Mouse (Mus musculus) hindbrain, embryonic 15.5 days (tissue): ENCODE data around the gene Gpr135. TPM values are rescaled to one million over a fixed set of nuclear protein-coding genes. Genes with fewer than 3 reads are reported as not detected.
"Not testable (repeated sequence)": the region's sequence is repeated elsewhere in the genome, so short reads cannot be mapped to it uniquely, and the experiment has no call there.

Source experiments
- ATAC-seq: fragments of 200-750 bp; cut with Nextera tagmentation; 2 replicates; pipeline ENCODE4 v1.8.0; 2017; ENCODE audit warnings: low read depth, moderate number of reproducible peaks, moderate TSS enrichment; ENCODE audit not compliant: low FRiP score
- H3K27ac ChIP-seq: fragments of 300-500 bp; sonication (generic); replicated peaks from 2 replicates; pipeline ENCODE4 v1.5.1; 2015; ENCODE audit warnings: mild to moderate bottlenecking, inconsistent platforms
- H3K27me3 ChIP-seq: fragments of 300-500 bp; sonication (generic); 2 replicates; pipeline ENCODE4 v1.6.1; 2015; ENCODE audit warnings: control low read depth, inconsistent platforms
- H3K36me3 ChIP-seq: fragments of 300-500 bp; sonication (generic); 2 replicates; pipeline ENCODE4 v1.6.1; 2015; ENCODE audit warnings: control low read depth, inconsistent platforms
- H3K4me1 ChIP-seq: fragments of 300-500 bp; sonication (generic); replicated peaks from 2 replicates; pipeline ENCODE4 v1.6.1; 2015; ENCODE audit warnings: control low read depth, inconsistent platforms
- H3K4me2 ChIP-seq: fragments of 300-500 bp; sonication (generic); 2 replicates; pipeline ENCODE4 v1.6.1; 2015; ENCODE audit warnings: moderate library complexity, mild to moderate bottlenecking, inconsistent platforms
- H3K4me3 ChIP-seq: fragments of 300-500 bp; sonication (generic); 2 replicates; pipeline ENCODE4 v1.5.1; 2015; ENCODE audit warnings: mild to moderate bottlenecking, inconsistent platforms
- H3K9ac ChIP-seq: fragments of 300-500 bp; sonication (generic); 2 replicates; pipeline ENCODE4 v1.6.1; 2015; ENCODE audit warnings: inconsistent platforms
- H3K9me3 ChIP-seq: fragments of 300-500 bp; sonication (generic); 2 replicates; pipeline ENCODE4 v1.6.1; 2016; ENCODE audit warnings: control low read depth, inconsistent platforms
- WGBS: fragments of 180-500 bp; shearing (Covaris S2); methylation state at CpG from one replicate; pipeline ENCODE4 v1.1.7; 2015; 5-methylcytosine and 5-hydroxymethylcytosine counted together
- polyA plus RNA-seq: library from polyadenylated mRNA; unstranded; fragments of >200 nt; fragmentation: Nextera tagmentation; extraction: Ambion mirVana; gene quantifications from 2 replicates; pipeline ENCODE4 v1.2.1, GENCODE M21; 2015

Gene Gpr135
- polyA plus RNA-seq, 1 experiment from 2014 or later: 8.4 TPM

- H3K9me3 ChIP-seq, H3K36me3 ChIP-seq, H3K9ac ChIP-seq, ATAC-seq, H3K27me3 ChIP-seq, H3K4me3 ChIP-seq, H3K4me1 ChIP-seq, H3K4me2 ChIP-seq, H3K27ac ChIP-seq: not testable (repeated sequence)
- 90% methylated on average over 5 of the region's 5 CpGs for WGBS
Observed at GRCm38 (mm10) chr12:72050156-72050555, 20.8 kb downstream of the Gpr135 start.

DNA sequence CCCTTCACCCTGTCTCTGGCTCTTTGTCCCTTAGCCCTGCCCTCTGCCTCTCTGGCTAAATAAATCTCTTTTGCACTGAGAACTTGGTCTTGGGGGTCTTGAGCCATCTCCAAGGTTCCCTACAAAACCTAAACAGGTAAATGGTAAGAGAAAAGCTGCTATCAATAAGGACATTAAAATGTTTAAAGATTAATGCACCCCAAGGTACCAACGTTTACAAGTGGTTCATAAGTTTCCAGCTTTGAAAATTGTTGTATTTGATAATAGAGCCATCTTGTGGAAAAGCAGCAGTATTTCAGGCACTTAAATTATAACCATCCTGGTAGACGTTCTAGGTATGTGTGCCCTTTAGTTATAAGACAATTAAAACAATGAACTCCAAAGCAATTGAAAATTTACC lies 23.4 kb downstream of the Gpr135 start:
- Histone ChIP-seq H3K27ac (no peak overlapping the region), H3K4me3 (no peak overlapping the region), H3K9ac (no peak overlapping the region), H3K4me2 (no peak overlapping the region), H3K27me3 (no peaks in the 10 kb centered on the region), H3K4me1 (no peaks in the 10 kb centered on the region), H3K9me3 (peaks cover 5% of the 10 kb centered on the region; the same call in 1 of the 2 replicates), H3K36me3 (no peaks in the 10 kb centered on the region)
- ATAC-seq: no peak
- WGBS: 6% methylated on average over 2 of the region's 2 CpGs

- Histone ChIP-seq H3K9me3 (peaks cover 3% of the 10 kb centered on the region; the same call in 1 of the 2 replicates), H3K9ac (no peak overlapping the region), H3K36me3 (no peaks in the 10 kb centered on the region), H3K4me1 (no peaks in the 10 kb centered on the region), H3K27ac (no peak overlapping the region), H3K4me2 (no peak overlapping the region), H3K4me3 (no peak overlapping the region), H3K27me3 (no peaks in the 10 kb centered on the region)
- 94% methylated on average over 3 of the region's 3 CpGs for WGBS
- ATAC-seq: no peak
Observed at GRCm38 (mm10) chr12:72041238-72041637, 29.7 kb downstream of the Gpr135 start.

DNA sequence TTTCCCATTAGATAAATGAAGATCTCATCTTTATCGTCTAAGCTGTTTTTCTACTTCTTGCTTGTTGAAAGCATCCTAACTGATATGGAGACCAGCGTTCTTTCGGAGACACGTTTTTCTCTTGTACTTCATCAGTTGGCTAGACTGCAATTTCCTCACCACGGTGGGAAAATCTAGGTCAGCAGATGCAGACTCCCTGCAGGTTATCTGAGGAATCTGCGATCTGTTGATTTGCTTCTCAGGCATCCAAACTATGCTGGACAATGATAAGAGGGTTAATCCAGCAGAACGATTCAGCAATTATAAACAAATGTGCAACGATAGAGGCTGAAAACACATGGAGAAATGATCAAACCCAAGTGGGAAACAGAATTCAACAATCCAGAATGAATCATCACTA lies 31.4 kb downstream of the Gpr135 start:
- no peaks in the 10 kb centered on the region for H3K36me3 ChIP-seq
- no peak overlapping the region for H3K9ac ChIP-seq
- H3K9me3 ChIP-seq: peaks cover 3% of the 10 kb centered on the region; the same call in 1 of the 2 replicates
- 75% methylated on average over 8 of the region's 8 CpGs for WGBS
- H3K4me1 ChIP-seq: no peaks in the 10 kb centered on the region
- no peak overlapping the region for H3K4me3 ChIP-seq
- H3K27me3 ChIP-seq: no peaks in the 10 kb centered on the region
- ATAC-seq: no peak
- no peak overlapping the region for H3K27ac ChIP-seq
- H3K4me2 ChIP-seq: no peak overlapping the region

DNA sequence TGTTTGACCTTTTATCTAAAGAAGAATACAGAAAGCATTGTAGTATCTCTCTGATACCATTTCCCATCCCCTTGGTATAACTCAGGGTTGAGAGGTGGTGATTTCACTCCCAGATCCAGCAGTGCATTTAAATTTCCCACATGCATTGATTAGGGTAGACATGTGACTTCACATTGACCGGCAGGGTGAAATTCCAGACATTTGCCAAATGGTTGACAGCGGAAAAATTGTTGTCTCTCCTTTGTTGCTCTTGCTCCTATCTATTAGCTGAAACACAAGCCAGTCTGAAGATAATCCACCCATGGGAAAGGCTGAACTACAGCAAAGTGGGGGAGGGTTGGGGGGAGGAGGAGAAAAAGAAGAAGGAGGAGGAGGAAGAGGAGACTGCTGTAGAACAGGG lies 32.1 kb downstream of the Gpr135 start:
- H3K9me3 ChIP-seq: peaks cover 3% of the 10 kb centered on the region; the same call in 1 of the 2 replicates
- no peak overlapping the region for H3K4me2 ChIP-seq
- H3K36me3 ChIP-seq: no peaks in the 10 kb centered on the region
- WGBS: 52% methylated on average over 2 of the region's 2 CpGs
- no peak overlapping the region for H3K27ac ChIP-seq
- no peaks in the 10 kb centered on the region for H3K27me3 ChIP-seq
- H3K4me1 ChIP-seq: no peaks in the 10 kb centered on the region
- H3K9ac ChIP-seq: no peak overlapping the region
- no peak overlapping the region for H3K4me3 ChIP-seq
- no peak for ATAC-seq

GRCm38 (mm10) chr12:72037049-72037448 lies 33.9 kb downstream of the Gpr135 start:
- Histone ChIP-seq H3K36me3 (no peaks in the 10 kb centered on the region), H3K4me2 (no peak overlapping the region), H3K27ac (no peak overlapping the region), H3K4me1 (no peaks in the 10 kb centered on the region), H3K27me3 (no peaks in the 10 kb centered on the region), H3K9ac (no peak overlapping the region), H3K9me3 (peaks cover 3% of the 10 kb centered on the region; the same call in 1 of the 2 replicates), H3K4me3 (no peak overlapping the region)
- ATAC-seq: no peak
- WGBS: 97% methylated on average over 6 of the region's 6 CpGs

- H3K4me1 ChIP-seq: no peaks in the 10 kb centered on the region
Observed at GRCm38 (mm10) chr12:72036097-72036661, 34.7 kb downstream of the Gpr135 start.

DNA sequence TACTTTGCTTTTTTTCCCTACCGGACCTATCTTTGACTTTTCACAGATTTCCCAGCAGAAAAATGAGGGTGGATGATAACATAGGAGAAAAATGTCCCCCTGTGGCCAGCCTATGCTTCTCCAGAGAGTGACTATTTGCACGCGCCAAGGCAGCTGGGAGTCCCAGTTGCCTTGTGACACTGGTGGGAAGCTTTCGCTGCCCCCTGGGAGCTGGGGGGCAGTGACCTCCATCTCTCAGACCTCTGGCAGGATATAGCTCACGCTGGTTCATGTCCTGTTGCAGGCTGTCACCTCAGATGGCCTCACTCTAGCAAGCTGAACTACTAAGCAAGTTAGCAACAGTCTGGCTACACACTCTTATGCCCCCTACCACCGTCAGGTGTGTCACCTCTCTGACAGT lies 39.1 kb downstream of the Gpr135 start:
- 83% methylated on average over 6 of the region's 6 CpGs for WGBS
- Histone ChIP-seq H3K9ac (no peak overlapping the region), H3K27ac (no peak overlapping the region), H3K27me3 (no peaks in the 10 kb centered on the region), H3K36me3 (no peaks in the 10 kb centered on the region), H3K4me3 (no peak overlapping the region), H3K4me1 (no peaks in the 10 kb centered on the region), H3K4me2 (no peak overlapping the region), H3K9me3 (no peaks in the 10 kb centered on the region)
- no peak for ATAC-seq

More at GRCm38 (mm10) chr12:72036097-72036661, 34.7 kb downstream of the Gpr135 start:
- no peaks in the 10 kb centered on the region for H3K27me3 ChIP-seq
- no peak overlapping the region for H3K4me2 ChIP-seq
- H3K36me3 ChIP-seq: no peaks in the 10 kb centered on the region
- WGBS: 77% methylated on average over 9 of the region's 9 CpGs
- no peak overlapping the region for H3K4me3 ChIP-seq
- ATAC-seq: no peak
- H3K9ac ChIP-seq: no peak overlapping the region
- peaks cover 3% of the 10 kb centered on the region; the same call in 1 of the 2 replicates for H3K9me3 ChIP-seq
- H3K27ac ChIP-seq: no peak overlapping the region

- no peaks in the 10 kb centered on the region for H3K36me3 ChIP-seq
- H3K9ac ChIP-seq: no peak overlapping the region
- no peaks in the 10 kb centered on the region for H3K27me3 ChIP-seq
- H3K9me3 ChIP-seq: no peaks in the 10 kb centered on the region
- ATAC-seq: no peak
- no peaks in the 10 kb centered on the region for H3K4me1 ChIP-seq
- H3K4me3 ChIP-seq: no peak overlapping the region
- no peak overlapping the region for H3K4me2 ChIP-seq
- WGBS: 85% methylated on average over 5 of the region's 5 CpGs
- no peak overlapping the region for H3K27ac ChIP-seq
Observed at GRCm38 (mm10) chr12:72031171-72031570, 39.8 kb downstream of the Gpr135 start.

DNA sequence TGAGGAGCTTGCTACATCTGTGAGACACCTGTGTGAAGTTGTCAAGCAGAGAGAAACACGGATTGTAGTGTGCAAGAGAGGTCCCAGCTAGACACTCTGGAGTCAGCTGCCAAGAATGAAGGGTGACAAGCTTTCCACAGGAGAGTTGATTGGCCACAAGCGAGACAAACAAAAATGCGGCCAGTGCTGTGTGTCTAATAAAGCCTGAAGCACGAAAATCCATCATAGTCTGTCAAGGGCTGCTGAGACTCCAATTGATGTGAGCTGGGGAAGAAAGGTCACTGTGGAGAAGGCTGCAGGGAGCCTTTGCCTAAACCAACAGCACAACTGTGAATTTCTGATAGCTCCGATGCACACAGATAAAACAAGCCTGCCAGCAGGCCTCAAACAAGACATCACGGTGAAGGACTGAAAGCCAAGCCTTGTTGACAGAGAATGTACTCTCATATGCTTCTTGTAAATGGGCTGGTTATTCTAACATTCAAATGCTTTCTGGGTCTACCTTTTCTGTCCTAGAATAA lies 45.6 kb downstream of the Gpr135 start:
- H3K4me3 ChIP-seq: no peak overlapping the region
- peak; percentile 38; the same call in 1 of the 2 replicates for ATAC-seq
- H3K9me3 ChIP-seq: no peaks in the 10 kb centered on the region
- H3K9ac ChIP-seq: no peak overlapping the region
- H3K27ac ChIP-seq: no peak overlapping the region
- H3K4me2 ChIP-seq: no peak overlapping the region
- no peaks in the 10 kb centered on the region for H3K27me3 ChIP-seq
- H3K36me3 ChIP-seq: no peaks in the 10 kb centered on the region
- H3K4me1 ChIP-seq: 0 out of 2 replicates have a peak, but pooled peaks cover 4% of the 10 kb centered on the region
- 10% methylated on average over 6 of the region's 6 CpGs for WGBS

DNA sequence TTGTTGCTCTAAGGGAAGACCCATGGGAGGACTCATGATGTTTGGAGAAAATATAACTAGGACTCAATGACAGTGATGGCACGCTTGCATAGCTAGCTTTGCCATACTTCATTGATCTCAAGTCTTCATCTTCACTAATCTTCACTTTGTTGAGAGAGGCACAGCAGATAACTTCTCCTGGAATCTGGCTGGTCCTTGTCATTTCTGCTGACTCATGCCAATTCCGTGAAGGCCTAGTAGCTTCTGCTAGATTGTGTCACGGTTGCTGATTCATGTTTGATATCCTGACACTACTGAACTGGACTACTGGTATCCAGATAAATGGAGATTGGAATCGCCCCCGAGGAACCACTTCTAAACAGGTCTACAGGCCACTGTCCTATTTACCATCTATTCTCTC lies 47.4 kb downstream of the Gpr135 start:
- Histone ChIP-seq H3K36me3 (no peaks in the 10 kb centered on the region), H3K27ac (no peak overlapping the region), H3K4me1 (0 out of 2 replicates have a peak, but pooled peaks cover 4% of the 10 kb centered on the region), H3K27me3 (no peaks in the 10 kb centered on the region), H3K4me2 (no peak overlapping the region), H3K9me3 (no peaks in the 10 kb centered on the region), H3K4me3 (no peak overlapping the region), H3K9ac (no peak overlapping the region)
- WGBS: over 99% methylated on average over 5 of the region's 5 CpGs
- ATAC-seq: no peak

DNA sequence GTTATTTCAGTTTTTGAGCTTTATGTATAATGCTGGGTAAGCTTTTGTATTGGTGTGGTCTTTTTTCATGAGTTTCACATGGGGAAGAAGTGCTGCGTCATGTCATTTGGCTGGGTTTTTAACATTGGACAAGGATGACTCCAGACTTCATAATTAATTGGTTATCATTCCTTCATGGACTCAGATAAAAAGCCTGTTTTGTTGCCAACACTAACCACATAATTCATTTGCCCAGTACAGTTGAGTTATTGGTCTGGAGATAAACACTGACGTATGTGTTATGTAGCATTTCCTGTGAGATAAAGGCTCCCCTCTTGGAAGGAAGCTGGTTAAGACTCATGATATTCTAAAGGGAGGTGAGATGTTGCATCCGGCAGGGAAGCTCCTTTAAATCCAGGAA lies 48.1 kb downstream of the Gpr135 start:
- H3K36me3 ChIP-seq: no peaks in the 10 kb centered on the region
- 96% methylated on average over 3 of the region's 3 CpGs for WGBS
- no peak overlapping the region for H3K4me3 ChIP-seq
- ATAC-seq: no peak
- no peak overlapping the region for H3K27ac ChIP-seq
- H3K9me3 ChIP-seq: no peaks in the 10 kb centered on the region
- no peak overlapping the region for H3K4me2 ChIP-seq
- 0 out of 2 replicates have a peak, but pooled peaks cover 4% of the 10 kb centered on the region for H3K4me1 ChIP-seq
- H3K9ac ChIP-seq: no peak overlapping the region
- no peaks in the 10 kb centered on the region for H3K27me3 ChIP-seq

DNA sequence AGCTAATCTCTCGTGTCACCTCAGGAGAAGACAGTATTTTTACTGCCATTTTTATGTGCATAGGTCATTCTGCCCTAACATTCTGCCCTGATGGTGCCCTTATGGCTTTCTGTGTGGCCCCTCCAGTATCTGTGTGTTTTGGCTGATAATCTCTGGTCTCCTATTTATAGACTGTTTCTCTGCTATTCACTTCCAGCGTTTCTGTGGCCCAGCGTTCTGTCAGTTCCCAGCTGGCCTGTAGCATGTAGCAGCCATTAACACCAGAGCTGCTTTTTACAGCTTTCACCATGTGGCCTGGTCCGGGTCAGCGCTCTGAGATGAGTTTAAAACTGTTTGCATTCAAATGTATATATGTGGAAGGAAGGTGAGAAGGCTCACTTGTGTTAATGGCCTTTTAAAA lies 49.4 kb downstream of the Gpr135 start:
- 76% methylated on average over 5 of the region's 5 CpGs for WGBS
- Histone ChIP-seq H3K27me3 (no peaks in the 10 kb centered on the region), H3K36me3 (no peaks in the 10 kb centered on the region), H3K4me3 (no peak overlapping the region), H3K9me3 (no peaks in the 10 kb centered on the region), H3K9ac (no peak overlapping the region), H3K27ac (no peak overlapping the region), H3K4me1 (0 out of 2 replicates have a peak, but pooled peaks cover 4% of the 10 kb centered on the region), H3K4me2 (no peak overlapping the region)
- ATAC-seq: no peak
